16 mouse cellular contexts compared by ENCODE assay signal in genomic region chr11:61159796-61160732, GRCm38 (mm10). TPM values are rescaled to one million over a fixed set of nuclear protein-coding genes. Genes with fewer than 3 reads are reported as not detected.
DNase-seq lines count a peak whose midpoint lies in the region; ATAC-seq lines count a peak whose summit lies in the region.
"Had no signal": no experiment of that assay in that cellular context is flagged by ENCODE, and none has a peak within 500 bp of the region (broad histone marks: within the 10 kb centered on the region; RNA-seq: fewer than 3 reads in every experiment).

No protein-coding gene starts in this region.

- H3K4me2 ChIP-seq in liver, embryonic 15.5 days, result no peak overlapping the region
- no peak overlapping the region for H3K4me2 ChIP-seq in liver, embryonic 12.5 days
- H3K4me2 ChIP-seq in forebrain, embryonic 11.5 days (ENCODE audit: low read depth, low read length, severe bottlenecking), result no peak overlapping the region
- H3K4me2 ChIP-seq: limb, embryonic 13.5 days had no signal

- no peak for ATAC-seq in liver, embryonic 15.5 days (ENCODE audit: insufficient read depth)
- ATAC-seq in liver, embryonic 12.5 days, result no peak
- no peak for ATAC-seq in forebrain, embryonic 11.5 days (replicated peaks; ENCODE audit: low FRiP score)

- H3K36me3 ChIP-seq in liver, embryonic 15.5 days (replicated peaks), result peaks cover 86% of the 10 kb centered on the region
- H3K36me3 ChIP-seq in liver, embryonic 12.5 days, result peaks cover 98% of the 10 kb centered on the region
- H3K36me3 ChIP-seq in splenic B cell, adult 2 months (ENCODE audit: control insufficient read depth, insufficient read depth, low read length, poor library complexity, severe bottlenecking), result peaks cover 7% of the 10 kb centered on the region
- H3K36me3 ChIP-seq in forebrain, embryonic 11.5 days (ENCODE audit: control insufficient read depth, insufficient read depth, low read length), result peaks cover 53% of the 10 kb centered on the region

- no peaks in the 10 kb centered on the region for H3K9me3 ChIP-seq in liver, embryonic 15.5 days (replicated peaks)
- H3K9me3 ChIP-seq in liver, embryonic 12.5 days (replicated peaks), result no peaks in the 10 kb centered on the region
- H3K9me3 ChIP-seq in forebrain, embryonic 11.5 days (ENCODE audit: control insufficient read depth, low read length), result no peaks in the 10 kb centered on the region
- H3K9me3 ChIP-seq: forebrain, embryonic 10.5 days; limb, embryonic 13.5 days had no signal

- H3K4me1 ChIP-seq in liver, embryonic 15.5 days (replicated peaks), result 0 out of 2 replicates have a peak, but pooled peaks cover 5% of the 10 kb centered on the region
- H3K4me1 ChIP-seq in liver, embryonic 12.5 days, result no peaks in the 10 kb centered on the region
- H3K4me1 ChIP-seq in forebrain, embryonic 11.5 days (replicated peaks; ENCODE audit: control insufficient read depth, insufficient read depth, low read length), result no peaks in the 10 kb centered on the region
- H3K4me1 ChIP-seq: forebrain, embryonic 10.5 days; limb, embryonic 13.5 days had no signal

- DNase-seq in T-cell, adult 2 months (ENCODE audit: low spot score), result peak; percentile 9
- peak; percentile 77 to 84 for DNase-seq in cerebellum, postnatal 36 days
- peak; percentile 42 for DNase-seq in splenic B cell, adult 2 months (ENCODE audit: low read depth, low spot score)
- DNase-seq in layer of hippocampus, adult 8-10 months (ENCODE audit: low spot score in 2 of 2), result no peak
- no peak for DNase-seq in neural tube, embryonic 10.5 days (ENCODE audit: extremely low spot score, low spot score)
- no peak for DNase-seq in forebrain, embryonic 11.5 days (ENCODE audit: low spot score)
- DNase-seq: adrenal gland, postnatal 10 days; gastrocnemius, adult 2 months; lung, postnatal 4 days had no signal

- H3K9ac ChIP-seq in liver, embryonic 15.5 days, result no peak overlapping the region
- H3K9ac ChIP-seq in liver, embryonic 12.5 days, result no peak overlapping the region
- no peak overlapping the region for H3K9ac ChIP-seq in forebrain, embryonic 11.5 days (ENCODE audit: low read length)
- H3K9ac ChIP-seq: limb, embryonic 13.5 days had no signal

- no peaks in the 10 kb centered on the region for H3K27me3 ChIP-seq in liver, embryonic 15.5 days
- no peaks in the 10 kb centered on the region for H3K27me3 ChIP-seq in liver, embryonic 12.5 days (replicated peaks)
- H3K27me3 ChIP-seq in splenic B cell, adult 2 months (ENCODE audit: control insufficient read depth, insufficient read depth, low read length, poor library complexity, severe bottlenecking), result no peaks in the 10 kb centered on the region
- no peaks in the 10 kb centered on the region for H3K27me3 ChIP-seq in forebrain, embryonic 11.5 days (ENCODE audit: control insufficient read depth, insufficient read depth, low read length)
- H3K27me3 ChIP-seq: CH12.LX; limb, embryonic 13.5 days had no signal

- WGBS in liver, embryonic 15.5 days (ENCODE audit: insufficient replicate concordance), result 39% methylated on average over 11 of the region's 11 CpGs
- WGBS in liver, embryonic 12.5 days (ENCODE audit: insufficient replicate concordance), result 54% methylated on average over 11 of the region's 11 CpGs
- 85% methylated on average over 11 of the region's 11 CpGs for WGBS in forebrain, embryonic 11.5 days

- peak overlapping the region; percentile 48; the same call in 1 of the 2 replicates for H3K27ac ChIP-seq in liver, embryonic 15.5 days (replicated peaks)
- no peak overlapping the region for H3K27ac ChIP-seq in liver, embryonic 12.5 days
- H3K27ac ChIP-seq in forebrain, embryonic 11.5 days (ENCODE audit: low read depth, low read length), result no peak overlapping the region
- H3K27ac ChIP-seq: forebrain, embryonic 10.5 days; gastrocnemius, adult 2 months; kidney, postnatal 0 days; limb, embryonic 13.5 days had no signal

- H3K4me3 ChIP-seq in liver, embryonic 15.5 days (replicated peaks), result no peak overlapping the region
- no peak overlapping the region for H3K4me3 ChIP-seq in liver, embryonic 12.5 days
- H3K4me3 ChIP-seq in forebrain, embryonic 11.5 days (ENCODE audit: low read depth, low read length), result no peak overlapping the region
- H3K4me3 ChIP-seq: forebrain, embryonic 10.5 days; gastrocnemius, adult 2 months; limb, embryonic 13.5 days; myocyte had no signal

RNA-seq across cellular contexts. Expression of gene Usp22, which starts 14.8 kb away (rescaled TPM):
- 15.9 and 17.0 TPM in 2 replicates for polyA plus RNA-seq in liver, embryonic 15.5 days (2015; fragmentation: Nextera tagmentation; extraction: Ambion mirVana)
- polyA plus RNA-seq in liver, embryonic 12.5 days (2016; fragmentation: Nextera tagmentation; extraction: Ambion mirVana), result 28.5 and 30.8 TPM in 2 replicates
- total RNA-seq in layer of hippocampus, adult 8-10 months (2022), result 100 to 1,000 TPM; 195 to 218 (median 201) TPM
- polyA plus RNA-seq in forebrain, embryonic 11.5 days (2014; fragmentation: Nextera tagmentation; extraction: Ambion mirVana), result 259 and 277 TPM in 2 replicates

RNA-seq across cellular contexts. Expression of gene Tnfrsf13b, which starts 33.5 kb away (rescaled TPM):
- 4.2 and 4.4 TPM in 2 replicates for polyA plus RNA-seq in liver, embryonic 15.5 days (2015; fragmentation: Nextera tagmentation; extraction: Ambion mirVana)
- 3.2 and 4.8 TPM in 2 replicates for polyA plus RNA-seq in liver, embryonic 12.5 days (2016; fragmentation: Nextera tagmentation; extraction: Ambion mirVana)
- 1 to 10 TPM; 2.3 to 3.2 (median 2.8) TPM for total RNA-seq in layer of hippocampus, adult 8-10 months (2022)
- polyA plus RNA-seq in forebrain, embryonic 11.5 days (2014; fragmentation: Nextera tagmentation; extraction: Ambion mirVana), result 0.83 and 1.0 TPM in 2 replicates

RNA-seq across cellular contexts. Expression of gene Aldh3a1, which starts 47.3 kb away (rescaled TPM):
- 0.10 and 0.14 TPM in 2 replicates for polyA plus RNA-seq in liver, embryonic 15.5 days (2015; fragmentation: Nextera tagmentation; extraction: Ambion mirVana)
- polyA plus RNA-seq in liver, embryonic 12.5 days (2016; fragmentation: Nextera tagmentation; extraction: Ambion mirVana), result 0.07 TPM in 1 of 2 replicates, not detected in the other
- 1 to 10 TPM in 3 of 4 experiments, under 1 TPM in 1; 0.72 to 2.1 (median 1.5) TPM for total RNA-seq in layer of hippocampus, adult 8-10 months (2022)
- not detected in 2 replicates for polyA plus RNA-seq in forebrain, embryonic 11.5 days (2014; fragmentation: Nextera tagmentation; extraction: Ambion mirVana)
- polyA plus RNA-seq: forebrain, embryonic 10.5 days; kidney, postnatal 0 days had no signal

Comparison
In these comparisons a context has a peak if more than half of its experiments do, and no peak if none do; other contexts are left out.
1. DNase-seq: peak in T-cell, adult 2 months (single experiment), cerebellum, postnatal 36 days (2 of 2) and splenic B cell, adult 2 months (single experiment); none in layer of hippocampus, adult 8-10 months (0 of 2), neural tube, embryonic 10.5 days (single experiment) and forebrain, embryonic 11.5 days (single experiment).